Mouse (Mus musculus): ENCODE results near the gene Kctd7.

DNA sequence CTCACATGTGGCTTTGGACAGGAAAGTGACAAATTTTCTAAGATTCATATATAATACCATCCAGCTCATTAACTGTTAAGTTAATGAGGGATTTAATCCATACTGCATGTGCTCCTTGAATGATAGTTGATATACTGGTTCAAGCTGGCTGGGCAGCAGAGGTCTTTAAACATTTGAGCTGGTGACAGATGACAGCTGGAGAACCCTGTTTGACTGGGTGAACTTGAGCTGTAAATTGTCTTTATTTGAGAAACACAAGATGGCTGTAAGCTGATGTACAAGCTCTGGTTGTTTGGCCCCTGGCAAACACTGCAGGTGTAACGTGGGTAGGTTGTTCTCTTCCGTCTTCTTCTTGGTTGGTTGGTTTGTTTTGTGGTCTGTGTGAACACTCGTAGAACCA, 49.1 kb downstream of the Kctd7 start:
- TF ChIP-seq POLR2A (IDR thresholded peaks at IDR 0.05; ENCODE audit: borderline replicate concordance, control insufficient read depth, low read depth, low read length) (no peak), CTCF (IDR thresholded peaks at IDR 0.05; ENCODE audit: control insufficient read depth, insufficient read depth, low read length) (no peak)
